Mouse (Mus musculus) stomach, postnatal 0 days (tissue): ENCODE measurements at regions not wholly inside any gene's neighbourhood (a gene's known extent, or its start where the extent isn't known, plus 50 kb on each side); places are given as distances from the start of the nearest gene placed in this dataset.

Experiments used
- CTCF ChIP-seq: IDR thresholded peaks from 2 replicates; pipeline ENCODE4 v1.5.1; 2016; ENCODE audit warnings: antibody characterized with exemption, low read depth, mild to moderate bottlenecking, moderate library complexity
- EP300 ChIP-seq: optimal IDR thresholded peaks from 2 replicates; pipeline ENCODE3; 2016; ENCODE audit warnings: antibody characterized with exemption

- TF ChIP-seq CTCF = peak; percentile 71
- TF ChIP-seq EP300 = no peak
Observed at GRCm38 (mm10) chrX:57674955-57675354, 171.4 kb upstream of the Gpr101 start.
